Comparison of ENCODE assay signal across 22 mouse cellular contexts in genomic region chr16:4355260-4356043, GRCm38 (mm10).
A peak's percentile ranks its signal among the peaks of the same experiment; 100 is the strongest.
DNase-seq lines count a peak whose midpoint lies in the region; ATAC-seq and TF ChIP-seq lines count a peak whose summit lies in the region.
"Had no signal": no experiment of that assay in that cellular context is flagged by ENCODE, and none has a peak within 500 bp of the region (broad histone marks: within the 10 kb centered on the region; RNA-seq: fewer than 3 reads in every experiment).

No protein-coding gene starts in this region.

- H3K4me2 ChIP-seq in forebrain, embryonic 14.5 days (ENCODE audit: low read length), result no peak overlapping the region
- H3K4me2 ChIP-seq in forebrain, embryonic 11.5 days (ENCODE audit: low read depth, low read length, severe bottlenecking), result no peak overlapping the region
- no peak overlapping the region for H3K4me2 ChIP-seq in midbrain, embryonic 14.5 days (ENCODE audit: low read length)
- H3K4me2 ChIP-seq: embryonic facial prominence, embryonic 12.5 days; forebrain, embryonic 15.5 days; heart, embryonic 12.5 days had no signal

- peak; percentile 28 for DNase-seq in forebrain, embryonic 14.5 days (ENCODE audit: low spot score)
- no peak for DNase-seq in forebrain, embryonic 11.5 days (ENCODE audit: low spot score)
- DNase-seq in layer of hippocampus, adult 2 months (ENCODE audit: low spot score in 2 of 2), result no peak
- no peak for DNase-seq in layer of hippocampus, adult 11-12 months (ENCODE audit: low spot score)
- peak; percentile 51 for DNase-seq in adipocyte (ENCODE audit: low spot score)
- no peak for DNase-seq in midbrain, embryonic 14.5 days
- DNase-seq: adrenal gland, postnatal 10 days; B cell, adult 2 months; cerebellum, adult 18-20 months; cerebellum, adult 9-11 months; gastrocnemius, postnatal 10 days; heart, adult 2 months had no signal

- no peaks in the 10 kb centered on the region for H3K27me3 ChIP-seq in forebrain, embryonic 14.5 days (replicated peaks; ENCODE audit: control insufficient read depth, insufficient read depth, low read length)
- H3K27me3 ChIP-seq in forebrain, embryonic 11.5 days (ENCODE audit: control insufficient read depth, insufficient read depth, low read length), result no peaks in the 10 kb centered on the region
- H3K27me3 ChIP-seq in midbrain, embryonic 14.5 days (ENCODE audit: control insufficient read depth, insufficient read depth, low read length), result no peaks in the 10 kb centered on the region
- H3K27me3 ChIP-seq: embryonic facial prominence, embryonic 12.5 days; forebrain, embryonic 15.5 days; heart, embryonic 12.5 days had no signal

- 0 out of 2 replicates have a peak, but pooled peaks cover 3% of the 10 kb centered on the region for H3K4me1 ChIP-seq in forebrain, embryonic 14.5 days (ENCODE audit: control insufficient read depth, insufficient read depth, low read length)
- H3K4me1 ChIP-seq in forebrain, embryonic 11.5 days (replicated peaks; ENCODE audit: control insufficient read depth, insufficient read depth, low read length), result no peaks in the 10 kb centered on the region
- H3K4me1 ChIP-seq in midbrain, embryonic 14.5 days (ENCODE audit: control insufficient read depth, insufficient read depth, low read length), result no peaks in the 10 kb centered on the region
- H3K4me1 ChIP-seq: embryonic facial prominence, embryonic 12.5 days; forebrain, embryonic 15.5 days; heart, embryonic 12.5 days; hindbrain, embryonic 10.5 days had no signal

- no peak overlapping the region for H3K4me3 ChIP-seq in forebrain, embryonic 14.5 days (ENCODE audit: low read depth, low read length)
- H3K4me3 ChIP-seq in forebrain, embryonic 11.5 days (ENCODE audit: low read depth, low read length), result no peak overlapping the region
- H3K4me3 ChIP-seq in layer of hippocampus, adult 2 months, result no peak overlapping the region
- H3K4me3 ChIP-seq in midbrain, embryonic 14.5 days (replicated peaks; ENCODE audit: low read depth, low read length), result no peak overlapping the region
- H3K4me3 ChIP-seq: embryonic facial prominence, embryonic 12.5 days; forebrain, embryonic 15.5 days; heart, adult 2 months; heart, embryonic 12.5 days; hindbrain, embryonic 10.5 days had no signal

- no peak overlapping the region for H3K27ac ChIP-seq in forebrain, embryonic 14.5 days (ENCODE audit: low read depth, low read length)
- no peak overlapping the region for H3K27ac ChIP-seq in forebrain, embryonic 11.5 days (ENCODE audit: low read depth, low read length)
- H3K27ac ChIP-seq in layer of hippocampus, adult 2 months, result peak overlapping the region; percentile 11; the same call in 1 of the 2 replicates
- H3K27ac ChIP-seq in midbrain, embryonic 14.5 days (replicated peaks; ENCODE audit: low read depth, low read length), result no peak overlapping the region
- H3K27ac ChIP-seq: embryonic facial prominence, embryonic 12.5 days; forebrain, embryonic 15.5 days; heart, adult 2 months; hindbrain, embryonic 10.5 days had no signal

- H3K9ac ChIP-seq in forebrain, embryonic 14.5 days (ENCODE audit: low read length), result no peak overlapping the region
- no peak overlapping the region for H3K9ac ChIP-seq in forebrain, embryonic 11.5 days (ENCODE audit: low read length)
- no peak overlapping the region for H3K9ac ChIP-seq in midbrain, embryonic 14.5 days (replicated peaks; ENCODE audit: low read length)
- H3K9ac ChIP-seq: embryonic facial prominence, embryonic 12.5 days; forebrain, embryonic 15.5 days; heart, embryonic 12.5 days had no signal

- no peaks in the 10 kb centered on the region for H3K36me3 ChIP-seq in forebrain, embryonic 14.5 days (ENCODE audit: control insufficient read depth, insufficient read depth, low read length)
- H3K36me3 ChIP-seq in forebrain, embryonic 11.5 days (ENCODE audit: control insufficient read depth, insufficient read depth, low read length), result no peaks in the 10 kb centered on the region
- H3K36me3 ChIP-seq in midbrain, embryonic 14.5 days (ENCODE audit: control insufficient read depth, insufficient read depth, low read length), result no peaks in the 10 kb centered on the region
- H3K36me3 ChIP-seq: embryonic facial prominence, embryonic 12.5 days; forebrain, embryonic 15.5 days; G1E; heart, embryonic 12.5 days; hindbrain, embryonic 10.5 days had no signal

- 42% methylated on average over 4 of the region's 4 CpGs for WGBS in forebrain, embryonic 14.5 days
- WGBS in forebrain, embryonic 11.5 days, result 58% methylated on average over 4 of the region's 4 CpGs
- WGBS in midbrain, embryonic 14.5 days, result 55% methylated on average over 4 of the region's 4 CpGs

- no peak for ATAC-seq in forebrain, embryonic 14.5 days
- no peak for ATAC-seq in forebrain, embryonic 11.5 days (replicated peaks; ENCODE audit: low FRiP score)
- no peak for ATAC-seq in erythroid progenitor cell, adult 5-6 weeks (replicated peaks; ENCODE audit: low FRiP score, poor library complexity, severe bottlenecking)
- ATAC-seq in midbrain, embryonic 14.5 days (ENCODE audit: low FRiP score, low TSS enrichment), result no peak
- ATAC-seq: CD4-positive, CD25-positive, alpha-beta regulatory T cell, adult 4 months; forebrain, embryonic 15.5 days; hindbrain, embryonic 16.5 days; inflammation-experienced regulatory T-cells, adult 6 months; intestine, postnatal 0 days had no signal

- no peaks in the 10 kb centered on the region for H3K9me3 ChIP-seq in forebrain, embryonic 14.5 days (replicated peaks; ENCODE audit: control insufficient read depth, low read length)
- no peaks in the 10 kb centered on the region for H3K9me3 ChIP-seq in forebrain, embryonic 11.5 days (ENCODE audit: control insufficient read depth, low read length)
- H3K9me3 ChIP-seq in midbrain, embryonic 14.5 days (ENCODE audit: control insufficient read depth, low read length), result no peaks in the 10 kb centered on the region
- H3K9me3 ChIP-seq: embryonic facial prominence, embryonic 12.5 days; forebrain, embryonic 15.5 days; G1E; heart, embryonic 12.5 days; hindbrain, embryonic 10.5 days had no signal

- no peak for TF ChIP-seq CTCF in layer of hippocampus, adult 2 months (conservative IDR thresholded peaks at IDR 0.05)

Comparison
In these comparisons a context has a peak if more than half of its experiments do, and no peak if none do; other contexts are left out.
1. DNase-seq: peak in forebrain, embryonic 14.5 days (single experiment) and adipocyte (single experiment); none in forebrain, embryonic 11.5 days (single experiment), layer of hippocampus, adult 2 months (0 of 2), layer of hippocampus, adult 11-12 months (single experiment) and midbrain, embryonic 14.5 days (single experiment).